Comparison of ENCODE assay signal across 14 mouse cellular contexts in genomic region chr9:30131626-30132025, GRCm38 (mm10).
"Had no signal": no experiment of that assay in that cellular context is flagged by ENCODE, and none has a peak within 500 bp of the region (broad histone marks: within the 10 kb centered on the region; RNA-seq: fewer than 3 reads in every experiment).

No protein-coding gene starts in this region.

- H3K4me3 ChIP-seq: left cerebral cortex, adult 2 months; liver, embryonic 13.5 days; stomach, embryonic 15.5 days had no signal

- H3K27ac ChIP-seq: hindbrain, postnatal 0 days; left cerebral cortex, adult 2 months; liver, embryonic 13.5 days; stomach, embryonic 15.5 days had no signal

- ATAC-seq: hindbrain, postnatal 0 days; inflammation-experienced regulatory T-cells, adult 6 months; intestine, embryonic 16.5 days had no signal

- DNase-seq: kidney, adult 18-20 months; layer of hippocampus, postnatal 36 days; liver, embryonic 13.5 days; midbrain, embryonic 14.5 days; retina, postnatal 1 day; right cerebral cortex, postnatal 25 days; spleen, adult 18-20 months; thymus, postnatal 36 days had no signal

- H3K4me1 ChIP-seq: liver, embryonic 13.5 days; stomach, embryonic 15.5 days had no signal

- H3K36me3 ChIP-seq: liver, embryonic 13.5 days; stomach, embryonic 15.5 days had no signal

- H3K9ac ChIP-seq: liver, embryonic 13.5 days; stomach, embryonic 15.5 days had no signal

- H3K9me3 ChIP-seq: liver, embryonic 13.5 days; stomach, embryonic 15.5 days had no signal

- H3K27me3 ChIP-seq: liver, embryonic 13.5 days had no signal

- H3K4me2 ChIP-seq: liver, embryonic 13.5 days; midbrain, embryonic 11.5 days; stomach, embryonic 15.5 days had no signal
